Mouse (Mus musculus) hindbrain, embryonic 13.5 days (tissue): ENCODE results near the gene Armc9. TPM values are rescaled to one million over a fixed set of nuclear protein-coding genes. Genes with fewer than 3 reads are reported as not detected.
A peak's percentile ranks its signal among the peaks of the same experiment; 100 is the strongest.

Experiments used
- ATAC-seq: fragments of 200-750 bp; cut with Nextera tagmentation; 2 replicates; pipeline ENCODE4 v1.8.0; 2017; ENCODE audit warnings: moderate TSS enrichment; ENCODE audit not compliant: low FRiP score
- H3K27ac ChIP-seq: fragments of 300-500 bp; sonication (generic); 2 replicates; pipeline ENCODE4 v1.5.1; 2015; ENCODE audit warnings: inconsistent platforms, mild to moderate bottlenecking, moderate library complexity
- H3K27me3 ChIP-seq: fragments of 300-500 bp; sonication (generic); 2 replicates; pipeline ENCODE4 v1.6.1; 2015; ENCODE audit warnings: mild to moderate bottlenecking, inconsistent platforms
- H3K36me3 ChIP-seq: fragments of 300-500 bp; sonication (generic); 2 replicates; pipeline ENCODE4 v1.6.1; 2015; ENCODE audit warnings: mild to moderate bottlenecking, inconsistent platforms
- H3K4me1 ChIP-seq: fragments of 300-500 bp; sonication (generic); replicated peaks from 2 replicates; pipeline ENCODE4 v1.6.1; 2015; ENCODE audit warnings: inconsistent platforms
- H3K4me2 ChIP-seq: fragments of 300-500 bp; sonication (generic); 2 replicates; pipeline ENCODE4 v1.6.1; 2015; ENCODE audit warnings: inconsistent platforms, mild to moderate bottlenecking, moderate library complexity
- H3K4me3 ChIP-seq: fragments of 300-500 bp; sonication (generic); 2 replicates; pipeline ENCODE4 v1.5.1; 2015; ENCODE audit warnings: mild to moderate bottlenecking, inconsistent platforms
- H3K9ac ChIP-seq: fragments of 300-500 bp; sonication (generic); 2 replicates; pipeline ENCODE4 v1.6.1; 2015; ENCODE audit warnings: mild to moderate bottlenecking, inconsistent platforms
- H3K9me3 ChIP-seq: fragments of 300-500 bp; sonication (generic); 2 replicates; pipeline ENCODE4 v1.6.1; 2016; ENCODE audit warnings: inconsistent platforms
- WGBS: fragments of 180-500 bp; shearing (Covaris S2); methylation state at CpG from one replicate; pipeline ENCODE4 v1.1.7; 2015; 5-methylcytosine and 5-hydroxymethylcytosine counted together
- polyA plus RNA-seq: library from polyadenylated mRNA; unstranded; fragments of >200 nt; fragmentation: Nextera tagmentation; extraction: Ambion mirVana; gene quantifications from 2 replicates; pipeline ENCODE4 v1.2.1, GENCODE M21; 2015

Gene Armc9
- polyA plus RNA-seq, 1 experiment from 2014 or later = 31.9 TPM

- WGBS = 13% methylated on average over 2 of the region's 2 CpGs
- Histone ChIP-seq H3K9ac (no peak overlapping the region), H3K4me2 (no peak overlapping the region), H3K27me3 (peaks cover 66% of the 10 kb centered on the region), H3K4me3 (no peak overlapping the region), H3K9me3 (no peaks in the 10 kb centered on the region), H3K27ac (no peak overlapping the region), H3K4me1 (peaks cover 20% of the 10 kb centered on the region), H3K36me3 (no peaks in the 10 kb centered on the region)
- ATAC-seq = no peak
These were observed 145.5 kb downstream of the Armc9 start for GRCm38 (mm10) chr1:86300093-86300492.

- H3K4me3 ChIP-seq = no peak overlapping the region
- peaks cover 19% of the 10 kb centered on the region for H3K4me1 ChIP-seq
- ATAC-seq = no peak
- H3K27ac ChIP-seq = no peak overlapping the region
- H3K9ac ChIP-seq = no peak overlapping the region
- H3K4me2 ChIP-seq = no peak overlapping the region
- no peaks in the 10 kb centered on the region for H3K9me3 ChIP-seq
- 53% methylated on average over 7 of the region's 7 CpGs for WGBS
- H3K27me3 ChIP-seq = peaks cover 72% of the 10 kb centered on the region
- H3K36me3 ChIP-seq = no peaks in the 10 kb centered on the region
These were observed 146.2 kb downstream of the Armc9 start for GRCm38 (mm10) chr1:86300731-86301130.

DNA sequence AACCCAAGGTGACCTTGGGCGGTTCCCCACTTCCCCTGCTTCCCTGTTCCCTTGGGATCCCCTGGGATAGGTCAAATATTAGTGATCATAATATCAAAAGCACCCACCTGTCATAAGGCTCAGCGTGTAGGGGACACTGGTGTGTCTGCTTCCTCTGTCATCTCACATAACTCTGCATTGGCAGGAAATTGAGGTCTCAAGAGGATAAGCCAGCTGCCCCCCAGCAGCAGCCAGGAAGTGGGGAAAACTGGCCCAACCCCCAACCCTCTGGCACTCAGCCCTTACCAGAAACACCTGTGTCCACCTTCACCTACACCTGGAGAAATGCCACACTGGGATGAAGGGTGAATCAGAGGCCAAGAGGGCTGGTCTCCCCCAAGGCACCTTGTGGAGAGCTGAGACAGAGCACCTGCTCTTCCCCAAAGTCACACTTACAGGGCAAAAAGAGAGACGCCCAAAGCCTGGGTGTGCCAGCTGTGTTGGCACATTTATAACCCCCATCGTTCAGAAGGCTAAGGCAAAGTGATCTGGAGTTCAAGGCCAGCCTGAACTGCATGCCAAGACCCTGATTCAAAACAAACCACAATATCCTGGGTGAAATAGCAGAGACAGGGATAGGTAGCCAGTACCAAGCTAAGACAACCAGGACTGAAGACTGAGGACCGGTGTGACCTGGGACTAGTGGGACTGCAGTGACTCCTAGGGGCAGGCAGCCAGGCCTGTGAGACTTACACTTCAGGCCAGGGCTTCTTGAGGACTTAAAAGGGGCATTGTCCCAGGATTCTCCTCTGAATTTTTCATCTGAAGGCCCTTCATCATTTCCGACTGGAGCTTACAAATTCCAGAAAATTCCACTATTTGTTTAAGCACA lies 146.9 kb downstream of the Armc9 start:
- peaks cover 80% of the 10 kb centered on the region for H3K27me3 ChIP-seq
- H3K4me3 ChIP-seq = no peak overlapping the region
- no peak for ATAC-seq
- H3K4me2 ChIP-seq = no peak overlapping the region
- H3K36me3 ChIP-seq = no peaks in the 10 kb centered on the region
- no peak overlapping the region for H3K27ac ChIP-seq
- no peaks in the 10 kb centered on the region for H3K9me3 ChIP-seq
- no peak overlapping the region for H3K9ac ChIP-seq
- peaks cover 19% of the 10 kb centered on the region for H3K4me1 ChIP-seq
- 53% methylated on average over 6 of the region's 6 CpGs for WGBS

- WGBS = 23% methylated on average over 6 of the region's 6 CpGs
- Histone ChIP-seq H3K9me3 (no peaks in the 10 kb centered on the region), H3K4me2 (peak within 1 kb of the TSS; percentile 98), H3K9ac (peak within 1 kb of the TSS; percentile 80), H3K27me3 (peaks cover 79% of the 10 kb centered on the region), H3K27ac (0 out of 2 replicates have a peak within 1 kb of the TSS, but pooled peaks have one; percentile 8), H3K36me3 (no peaks in the 10 kb centered on the region), H3K4me3 (peak within 1 kb of the TSS; percentile 67), H3K4me1 (peaks cover 19% of the 10 kb centered on the region)
- ATAC-seq = no peak
These were observed 148.0 kb downstream of the Armc9 start, which contains the start of gene B3gnt7 for GRCm38 (mm10) chr1:86302532-86302931. B3gnt7 (plus strand) TSS chr1:86302832.

DNA sequence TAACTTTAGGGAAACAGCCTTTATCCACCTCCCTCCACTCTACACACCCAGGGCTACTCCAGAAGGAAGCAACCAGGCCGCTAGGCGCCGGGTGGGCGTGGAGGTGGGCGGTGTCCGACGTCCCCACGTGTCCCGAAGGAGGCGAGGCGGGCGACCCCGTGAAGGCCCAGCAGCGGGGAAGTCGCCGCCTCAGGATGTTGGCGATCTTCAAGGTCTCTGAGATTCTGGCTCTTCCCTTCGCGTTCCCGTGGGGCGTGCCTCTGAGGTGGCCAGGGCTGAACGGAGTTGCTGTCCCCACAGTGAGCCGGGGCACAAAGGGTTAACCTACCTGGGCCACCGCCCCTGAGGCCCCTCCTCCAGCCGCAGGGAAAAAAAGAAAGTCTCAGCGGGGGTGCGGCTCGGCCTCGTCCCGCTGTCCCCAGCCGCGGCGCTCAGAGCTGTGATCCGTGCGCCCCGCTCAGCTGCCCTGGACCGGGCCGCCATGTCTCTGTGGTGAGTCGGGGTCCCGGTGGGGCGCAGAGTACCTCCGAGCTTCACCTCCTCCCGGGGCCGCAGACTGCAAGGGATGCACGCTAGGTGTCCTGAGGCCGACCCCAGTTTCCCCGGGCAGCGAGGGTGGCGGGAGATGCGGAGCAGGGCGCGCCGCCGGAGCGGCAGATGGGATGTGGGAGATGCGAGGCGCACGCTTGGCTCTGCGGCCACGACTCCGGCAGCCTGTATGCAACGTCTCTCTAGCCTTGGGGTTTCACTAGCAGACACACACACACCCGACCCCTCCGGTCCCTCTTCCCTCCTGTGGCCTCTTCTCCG lies 148.7 kb downstream of the Armc9 start:
- WGBS = under 1% methylated on average over 65 of the region's 65 CpGs

DNA sequence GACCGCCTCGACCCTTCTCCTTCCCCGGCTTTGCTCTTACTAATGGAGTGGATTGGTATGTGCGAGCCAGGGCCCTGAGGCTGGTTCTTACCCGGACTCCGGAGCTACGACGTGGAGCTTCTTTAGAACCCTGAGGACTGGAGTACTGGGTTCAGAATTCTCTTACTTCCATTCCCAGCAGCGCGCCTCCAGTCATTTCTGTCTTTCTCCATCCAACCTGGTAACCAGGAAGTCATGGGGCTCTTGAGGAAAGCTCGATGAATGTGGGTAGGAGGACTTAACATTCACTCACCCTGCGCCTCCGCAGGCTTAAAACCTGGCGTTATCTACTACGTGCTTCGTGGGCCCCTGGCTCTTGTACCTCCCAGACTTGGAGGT lies 149.3 kb downstream of the Armc9 start:
- Histone ChIP-seq H3K9me3 (no peaks in the 10 kb centered on the region), H3K4me3 (peak overlapping the region; percentile 67), H3K4me1 (peaks cover 19% of the 10 kb centered on the region), H3K4me2 (peak overlapping the region; percentile 98), H3K9ac (peak overlapping the region; percentile 80), H3K27me3 (peaks cover 72% of the 10 kb centered on the region), H3K36me3 (no peaks in the 10 kb centered on the region), H3K27ac (0 out of 2 replicates have a peak overlapping the region, but pooled peaks have one; percentile 8)
- no peak for ATAC-seq
- 4% methylated on average over 16 of the region's 16 CpGs for whole genome bisulfite sequencing

More for the DNA sequence above, 148.7 kb downstream of the Armc9 start:
- peaks cover 75% of the 10 kb centered on the region for H3K27me3 ChIP-seq
- 0 out of 2 replicates have a peak overlapping the region, but pooled peaks have one; percentile 8 for H3K27ac ChIP-seq
- H3K36me3 ChIP-seq = no peaks in the 10 kb centered on the region
- H3K4me2 ChIP-seq = peak overlapping the region; percentile 98
- H3K4me1 ChIP-seq = peaks cover 19% of the 10 kb centered on the region
- H3K4me3 ChIP-seq = peak overlapping the region; percentile 67
- peak overlapping the region; percentile 80 for H3K9ac ChIP-seq
- ATAC-seq = peak; percentile 78
- H3K9me3 ChIP-seq = no peaks in the 10 kb centered on the region

- Histone ChIP-seq H3K9ac (no peak overlapping the region), H3K36me3 (no peaks in the 10 kb centered on the region), H3K27me3 (peaks cover 69% of the 10 kb centered on the region), H3K4me3 (no peak overlapping the region), H3K4me1 (peaks cover 27% of the 10 kb centered on the region), H3K4me2 (no peak overlapping the region), H3K9me3 (no peaks in the 10 kb centered on the region), H3K27ac (no peak overlapping the region)
- 89% methylated on average over 3 of the region's 3 CpGs for WGBS
- no peak for ATAC-seq
These were observed 152.1 kb downstream of the Armc9 start for GRCm38 (mm10) chr1:86306686-86307085.

DNA sequence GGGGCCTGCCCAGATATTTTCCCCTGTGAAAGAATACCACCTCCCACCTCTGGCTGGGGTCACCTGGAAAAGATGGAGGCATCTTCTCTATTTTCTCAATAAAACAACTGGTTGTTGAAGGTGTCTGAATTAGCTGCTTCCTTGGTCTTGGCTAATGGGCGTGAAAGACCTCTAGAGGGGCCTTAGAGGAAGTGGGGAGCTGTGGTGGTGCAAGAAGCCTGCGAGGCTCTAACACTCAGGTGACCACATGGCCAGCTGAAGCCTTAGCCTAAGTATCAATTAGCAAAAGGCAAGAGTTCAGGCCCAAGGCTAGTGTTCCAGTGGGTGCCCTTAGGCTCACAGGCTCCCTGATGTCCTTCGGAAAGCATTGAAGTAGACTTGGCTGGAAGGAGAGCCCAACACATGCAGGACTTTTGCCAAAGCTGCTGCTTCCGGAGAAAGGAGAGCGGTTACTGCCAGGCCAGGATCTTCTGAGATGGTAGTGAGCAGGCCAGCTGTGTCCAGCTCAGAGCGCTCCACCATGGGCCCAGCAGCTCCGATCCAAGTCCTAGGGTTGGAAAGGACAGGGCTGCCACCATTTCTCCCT lies 152.7 kb downstream of the Armc9 start:
- peaks cover 27% of the 10 kb centered on the region for H3K4me1 ChIP-seq
- no peak overlapping the region for H3K27ac ChIP-seq
- no peak for ATAC-seq
- H3K4me3 ChIP-seq = no peak overlapping the region
- no peaks in the 10 kb centered on the region for H3K9me3 ChIP-seq
- H3K4me2 ChIP-seq = no peak overlapping the region
- no peaks in the 10 kb centered on the region for H3K36me3 ChIP-seq
- no peak overlapping the region for H3K9ac ChIP-seq
- H3K27me3 ChIP-seq = peaks cover 63% of the 10 kb centered on the region
- 92% methylated on average over 7 of the region's 7 CpGs for WGBS

DNA sequence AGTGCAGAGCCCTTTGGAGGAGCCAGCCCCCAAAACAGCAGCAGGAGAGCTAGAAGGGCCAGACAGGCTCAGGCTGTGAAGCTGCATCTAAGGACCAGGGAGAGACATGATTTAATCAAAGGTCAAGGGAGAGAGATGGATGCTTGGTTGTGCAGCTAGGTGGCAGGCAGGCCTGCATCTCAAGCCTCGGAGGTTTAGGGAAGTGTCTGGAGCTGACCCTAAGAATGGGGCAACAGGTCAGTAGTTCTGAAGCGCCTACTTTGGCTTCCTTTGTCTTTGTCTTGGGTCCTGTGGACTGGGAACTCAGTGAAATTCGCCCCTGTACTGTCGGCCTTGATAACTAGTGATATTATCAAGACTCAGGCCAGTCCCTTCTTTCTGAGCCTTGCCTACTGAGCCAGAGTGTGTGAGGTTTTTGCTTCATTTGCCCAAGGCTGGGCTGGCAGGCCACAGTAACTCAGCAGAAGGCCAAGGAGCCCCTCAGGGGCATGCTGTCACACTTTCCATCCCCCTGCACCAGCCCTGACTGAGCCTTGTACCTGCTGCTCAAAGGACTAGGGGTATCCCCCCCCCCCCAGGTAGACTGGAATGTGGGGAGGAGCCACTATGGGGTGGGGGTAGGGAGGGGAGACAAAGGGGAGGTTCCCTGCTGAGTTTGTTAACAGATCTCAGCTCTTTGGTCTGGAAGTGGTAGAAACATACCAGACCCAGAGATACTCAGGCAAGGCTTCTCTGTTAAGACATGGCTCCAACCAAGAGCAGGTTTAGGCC lies 153.5 kb downstream of the Armc9 start:
- H3K36me3 ChIP-seq = no peaks in the 10 kb centered on the region
- H3K9me3 ChIP-seq = no peaks in the 10 kb centered on the region
- WGBS = 28% methylated on average over 4 of the region's 4 CpGs
- H3K27ac ChIP-seq = no peak overlapping the region
- H3K9ac ChIP-seq = no peak overlapping the region
- no peak for ATAC-seq
- H3K4me3 ChIP-seq = no peak overlapping the region
- H3K27me3 ChIP-seq = peaks cover 55% of the 10 kb centered on the region
- no peak overlapping the region for H3K4me2 ChIP-seq
- peaks cover 19% of the 10 kb centered on the region for H3K4me1 ChIP-seq

- Histone ChIP-seq H3K4me2 (no peak overlapping the region), H3K9me3 (no peaks in the 10 kb centered on the region), H3K9ac (no peak overlapping the region), H3K4me1 (peaks cover 14% of the 10 kb centered on the region), H3K27ac (no peak overlapping the region), H3K4me3 (no peak overlapping the region), H3K36me3 (no peaks in the 10 kb centered on the region), H3K27me3 (peaks cover 45% of the 10 kb centered on the region)
- no peak for ATAC-seq
- 93% methylated on average over 7 of the region's 7 CpGs for WGBS
These were observed 154.8 kb downstream of the Armc9 start for GRCm38 (mm10) chr1:86309270-86309833.

DNA sequence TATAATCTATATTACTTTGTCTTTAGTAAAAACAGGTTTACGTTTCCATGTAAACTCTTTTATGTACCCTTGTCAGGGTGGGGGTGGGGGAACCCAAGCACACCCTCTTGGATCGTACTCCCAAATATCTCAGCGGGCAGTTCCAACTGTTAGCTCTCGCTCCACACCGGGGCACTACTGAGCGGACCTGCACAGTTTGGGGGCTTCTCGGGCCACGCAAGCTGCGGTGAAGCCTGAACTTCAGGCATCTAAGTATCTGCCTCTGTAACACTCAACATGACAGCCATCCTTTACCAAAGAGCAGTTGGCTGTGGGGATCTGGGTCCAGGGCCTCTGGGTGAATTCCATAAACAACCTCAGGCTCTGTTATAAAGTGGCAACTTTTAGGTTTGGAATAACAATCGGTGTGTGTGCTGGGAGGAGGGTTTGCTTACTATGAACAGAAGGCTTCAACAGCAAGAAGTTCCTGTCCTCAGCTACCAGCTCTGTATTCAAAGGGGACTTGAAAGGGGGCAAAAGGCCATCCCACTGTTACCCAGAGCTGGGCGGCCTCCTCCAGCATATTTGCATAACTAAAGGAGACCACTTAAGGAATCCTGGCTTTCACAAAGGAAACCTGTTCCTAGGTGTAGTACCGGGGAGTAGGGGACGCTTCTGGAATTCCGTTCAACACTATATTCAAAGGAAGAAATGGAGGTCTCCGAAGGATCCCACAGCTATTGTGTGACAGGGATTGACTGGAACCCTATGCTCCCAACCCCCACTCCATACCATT lies 156.1 kb downstream of the Armc9 start:
- Histone ChIP-seq H3K36me3 (no peaks in the 10 kb centered on the region), H3K27me3 (peaks cover 31% of the 10 kb centered on the region; the same call in 1 of the 2 replicates)
- 9% methylated on average over 15 of the region's 15 CpGs for WGBS

More for the DNA sequence above, 156.1 kb downstream of the Armc9 start:
- Histone ChIP-seq H3K4me3 (no peak overlapping the region), H3K4me2 (0 out of 2 replicates have a peak overlapping the region, but pooled peaks have one; percentile 4), H3K4me1 (peaks cover 14% of the 10 kb centered on the region), H3K9ac (no peak overlapping the region), H3K9me3 (no peaks in the 10 kb centered on the region), H3K27ac (no peak overlapping the region)
- ATAC-seq = no peak
